Mouse (Mus musculus): ENCODE data around the gene Gsta3. TPM values are rescaled to one million over a fixed set of nuclear protein-coding genes. Genes with fewer than 3 reads are reported as not detected.
"Not testable (repeated sequence)": the region's sequence is repeated elsewhere in the genome, so short reads cannot be mapped to it uniquely, and the experiment has no call there.

Gene Gsta3
- total RNA-seq, 2 experiments from 2014 or later, result 1.6 to 1.7 TPM

DNA sequence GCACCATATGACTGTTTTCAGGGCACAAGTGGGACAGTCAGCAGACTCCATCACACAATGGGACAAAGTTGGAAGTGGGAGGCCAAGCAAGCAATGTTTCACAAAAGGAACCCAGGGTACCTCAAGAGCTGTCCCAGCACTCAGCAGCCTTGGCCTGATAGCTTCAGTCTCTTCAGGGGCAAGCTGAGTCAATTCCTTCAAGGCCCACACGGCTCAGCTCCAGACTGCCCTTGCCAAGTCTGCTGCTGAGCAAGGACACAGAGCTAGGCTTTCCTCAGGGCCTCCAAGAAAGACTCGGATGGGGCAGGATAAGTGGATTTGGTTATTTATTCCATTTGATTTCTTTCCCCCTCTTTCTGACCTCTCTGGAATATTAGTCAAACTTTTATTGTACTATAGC, 39.9 kb downstream of the Gsta3 start:
- no peak overlapping the region for H3K4me3 ChIP-seq
- intact Hi-C loops (cut with DNase I), result no loop called here
- TF ChIP-seq CTCF (IDR thresholded peaks at IDR 0.05), result no peak
- no peak overlapping the region for H3K27ac ChIP-seq
- no peak for DNase-seq (ENCODE audit: extremely low spot score in 1 of 2, low spot score in 2 of 2)

DNA sequence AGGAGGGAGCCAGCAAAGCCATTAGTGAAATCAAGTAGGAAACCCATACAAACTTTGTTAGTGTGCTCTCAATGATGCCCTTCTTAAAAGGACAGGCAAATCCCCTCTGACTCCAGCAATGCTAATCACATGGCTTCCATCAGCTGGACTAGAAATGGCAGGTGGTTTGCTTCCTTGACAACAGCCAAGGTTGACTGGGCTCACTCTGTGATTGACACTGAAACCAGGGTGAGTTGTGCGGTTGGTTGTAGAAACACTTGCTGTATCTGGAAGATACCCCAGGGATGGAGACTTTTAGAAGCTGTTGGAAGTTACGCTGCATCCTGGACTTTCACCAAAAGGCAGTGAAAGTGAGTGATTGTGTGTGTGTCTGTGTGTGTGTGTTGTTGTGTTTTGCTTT, 44.3 kb downstream of the Gsta3 start:
- DNase-seq (ENCODE audit: extremely low spot score in 1 of 2, low spot score in 2 of 2); H3K4me3 ChIP-seq; intact Hi-C loops (cut with DNase I); H3K27ac ChIP-seq: not testable (repeated sequence)

DNA sequence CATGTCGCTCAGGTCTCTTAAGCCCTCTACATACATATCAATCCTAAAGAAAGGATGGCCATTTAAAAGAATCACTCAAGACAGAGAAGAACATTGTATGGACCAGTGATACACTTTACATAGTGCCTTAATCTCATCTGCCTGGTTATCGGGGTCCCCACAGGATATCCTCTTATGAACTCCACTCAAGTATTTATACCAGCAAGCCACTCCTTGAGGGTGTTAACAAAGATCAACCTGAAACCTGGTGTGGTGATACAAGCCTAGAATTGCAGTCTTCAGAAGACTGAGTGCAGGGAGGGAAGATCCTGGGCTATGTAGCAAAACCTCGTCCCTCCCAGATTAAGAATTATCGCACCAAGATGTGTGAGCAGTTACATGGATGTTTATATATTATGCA, 51.0 kb downstream of the Gsta3 start:
- TF ChIP-seq CTCF (IDR thresholded peaks at IDR 0.05), result no peak
- intact Hi-C loops (cut with DNase I), result no loop called here
- no peak for DNase-seq (ENCODE audit: extremely low spot score in 1 of 2, low spot score in 2 of 2)
- no peak overlapping the region for H3K4me3 ChIP-seq
- H3K27ac ChIP-seq, result no peak overlapping the region

DNA sequence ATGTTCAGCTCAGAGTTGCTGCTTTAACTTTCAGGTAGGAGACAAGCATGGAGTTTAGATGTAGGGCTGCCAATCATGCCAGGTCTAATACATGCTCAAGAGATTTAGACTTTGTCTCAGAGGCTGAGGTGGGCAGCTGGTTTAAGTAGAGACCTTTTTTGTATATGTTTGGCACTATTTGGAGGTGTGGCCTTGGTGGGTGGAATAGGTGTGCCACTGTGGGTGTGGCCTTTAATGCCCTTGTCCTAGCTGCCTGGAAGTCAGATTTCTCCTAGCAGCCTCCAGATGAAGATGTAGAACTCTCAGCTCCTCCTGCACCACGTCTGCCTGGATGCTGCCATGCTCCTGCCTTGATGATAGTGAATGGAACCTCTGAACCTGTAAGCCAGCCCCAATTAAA, 52.2 kb downstream of the Gsta3 start:
- no peak for TF ChIP-seq CTCF (IDR thresholded peaks at IDR 0.05)
- intact Hi-C loops (cut with DNase I), result no loop called here
- no peak for DNase-seq (ENCODE audit: extremely low spot score in 1 of 2, low spot score in 2 of 2)
- no peak overlapping the region for H3K27ac ChIP-seq
- H3K4me3 ChIP-seq, result no peak overlapping the region

DNA sequence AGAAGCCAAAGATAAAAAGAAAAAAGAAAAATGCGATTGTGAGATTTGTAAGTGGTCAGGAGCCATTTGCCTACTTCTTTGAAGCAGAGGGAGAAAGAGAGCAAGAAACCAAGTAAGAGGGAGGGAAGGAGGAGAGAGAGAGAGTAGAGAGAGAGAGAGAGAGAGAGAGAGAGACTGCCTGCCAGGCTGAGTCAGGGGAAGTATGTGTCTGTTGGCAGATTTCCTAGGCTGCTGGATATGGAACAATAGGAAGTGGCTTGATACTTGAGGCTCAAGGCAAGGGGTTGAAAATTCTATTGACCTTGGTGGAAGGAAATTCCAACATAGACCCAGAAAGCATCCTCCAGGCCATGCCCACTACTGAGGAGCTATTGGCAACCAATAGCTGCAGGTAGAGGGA, 55.8 kb downstream of the Gsta3 start:
- H3K4me3 ChIP-seq, result no peak overlapping the region
- intact Hi-C loops (cut with DNase I), result no loop called here
- H3K27ac ChIP-seq, result no peak overlapping the region
- DNase-seq (ENCODE audit: extremely low spot score in 1 of 2, low spot score in 2 of 2), result no peak
- TF ChIP-seq CTCF (IDR thresholded peaks at IDR 0.05), result no peak

DNA sequence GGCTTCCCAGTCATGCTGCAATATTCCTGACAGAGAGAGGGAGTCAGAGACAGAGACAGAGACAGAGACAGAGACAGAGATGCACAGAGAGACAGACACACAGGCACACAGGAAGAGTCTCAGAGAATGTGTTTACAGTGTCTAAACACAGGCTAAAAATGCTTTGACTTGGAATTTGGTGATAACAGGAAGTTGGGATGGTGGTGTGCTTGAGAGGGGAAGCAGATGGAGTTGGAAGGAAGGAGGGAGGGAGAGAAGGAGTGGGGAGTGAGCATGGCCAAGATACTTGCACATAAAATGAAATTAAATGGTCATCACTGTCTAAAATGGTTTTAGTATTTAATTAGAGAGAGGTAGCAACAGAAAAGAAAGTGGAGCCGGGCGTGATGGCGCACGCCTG, 57.7 kb downstream of the Gsta3 start:
- Histone ChIP-seq H3K4me3 (no peak overlapping the region), H3K27ac (no peak overlapping the region)
- no peak for DNase-seq (ENCODE audit: extremely low spot score in 1 of 2, low spot score in 2 of 2)
- intact Hi-C loops (cut with DNase I), result no loop called here
- TF ChIP-seq CTCF (IDR thresholded peaks at IDR 0.05), result no peak

DNA sequence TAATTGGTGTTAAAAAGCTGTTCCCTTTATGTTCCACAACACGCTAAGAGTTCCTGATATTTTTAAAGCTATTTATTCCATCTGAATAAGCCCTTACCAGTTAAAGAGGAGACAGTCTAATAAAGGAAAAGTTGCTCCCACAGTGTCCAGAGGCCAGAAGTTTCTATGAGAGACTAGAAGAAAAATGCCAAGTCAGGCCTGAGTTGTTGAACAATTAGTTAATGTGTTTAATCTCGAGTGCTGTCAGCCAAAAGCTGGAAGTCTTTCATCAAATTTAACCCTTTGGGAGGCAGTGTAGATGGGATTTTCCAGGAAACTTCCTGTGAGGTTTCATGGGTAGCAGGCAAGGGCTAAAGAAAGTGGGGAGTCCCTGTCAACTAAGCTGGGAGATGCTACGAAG, 59.4 kb downstream of the Gsta3 start:
- no peak for DNase-seq (ENCODE audit: extremely low spot score in 1 of 2, low spot score in 2 of 2)
- no peak for TF ChIP-seq CTCF (IDR thresholded peaks at IDR 0.05)
- intact Hi-C loops (cut with DNase I), result no loop called here
- Histone ChIP-seq H3K27ac (no peak overlapping the region), H3K4me3 (no peak overlapping the region)

DNA sequence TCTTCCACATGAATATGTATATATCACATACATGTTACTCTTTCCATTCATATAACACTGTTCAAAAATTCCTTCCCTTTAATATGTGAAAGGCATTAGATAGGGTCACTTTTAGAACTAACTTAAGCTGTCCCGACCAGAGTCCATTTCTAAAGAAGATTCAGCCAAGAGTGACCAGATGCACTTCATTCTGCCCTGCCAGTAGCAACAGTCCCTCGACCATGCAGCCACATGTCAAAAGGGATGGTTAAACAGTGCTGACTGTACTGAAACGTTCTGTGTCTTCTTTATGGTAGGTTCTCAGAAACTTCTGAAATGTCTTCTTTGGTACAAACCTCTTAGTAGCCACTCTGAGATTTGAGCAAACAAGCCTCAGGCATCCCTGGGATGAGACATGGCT, 61.3 kb downstream of the Gsta3 start:
- intact Hi-C loops (cut with DNase I), result no loop called here
- no peak overlapping the region for H3K4me3 ChIP-seq
- TF ChIP-seq CTCF (IDR thresholded peaks at IDR 0.05), result no peak
- no peak for DNase-seq (ENCODE audit: extremely low spot score in 1 of 2, low spot score in 2 of 2)
- no peak overlapping the region for H3K27ac ChIP-seq

DNA sequence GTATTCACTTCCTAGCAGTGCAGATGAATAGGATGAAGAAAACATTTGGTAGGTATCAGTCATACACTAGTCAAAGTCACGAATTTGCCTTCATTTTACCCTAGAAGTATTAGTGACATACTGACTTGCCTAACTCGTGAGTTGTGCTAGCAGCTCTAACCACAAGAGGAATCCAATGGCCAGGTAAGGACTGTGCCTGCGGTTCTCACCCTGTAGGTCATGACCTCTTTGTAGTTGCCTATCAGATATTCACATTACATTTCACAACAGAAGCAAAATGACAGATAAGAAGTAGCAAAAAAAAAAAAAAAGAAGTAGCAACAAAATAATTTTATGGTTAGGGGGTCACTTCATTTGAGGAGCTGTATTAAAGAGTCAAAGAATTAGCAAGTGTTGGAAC, 63.8 kb downstream of the Gsta3 start:
- intact Hi-C loops (cut with DNase I), result no loop called here
- no peak overlapping the region for H3K4me3 ChIP-seq
- no peak overlapping the region for H3K27ac ChIP-seq
- no peak for DNase-seq (ENCODE audit: extremely low spot score in 1 of 2, low spot score in 2 of 2)
- no peak for TF ChIP-seq CTCF (IDR thresholded peaks at IDR 0.05)

DNA sequence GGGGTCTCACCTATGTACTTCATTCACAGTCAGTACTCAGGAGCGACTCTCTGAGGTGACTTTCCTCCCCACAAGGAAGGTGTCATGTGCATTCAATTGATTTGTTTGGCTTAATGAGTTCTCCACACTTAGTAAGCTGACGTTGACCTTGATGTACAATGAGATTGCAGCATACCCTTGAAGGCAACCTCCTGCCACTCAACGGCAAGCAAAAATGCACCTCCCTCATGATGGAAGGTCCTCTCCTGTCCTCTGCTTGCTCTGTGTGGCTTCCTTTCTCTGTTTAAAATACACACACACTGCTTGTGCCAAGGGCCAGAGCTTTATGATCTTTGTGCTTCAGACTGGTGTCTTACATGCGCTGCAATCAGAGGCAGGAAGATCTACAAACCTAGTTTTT, 64.3 kb downstream of the Gsta3 start:
- Histone ChIP-seq H3K27ac (no peak overlapping the region), H3K4me3 (no peak overlapping the region)
- intact Hi-C loops (cut with DNase I), result no loop called here
- no peak for TF ChIP-seq CTCF (IDR thresholded peaks at IDR 0.05)
- DNase-seq (ENCODE audit: extremely low spot score in 1 of 2, low spot score in 2 of 2), result no peak

DNA sequence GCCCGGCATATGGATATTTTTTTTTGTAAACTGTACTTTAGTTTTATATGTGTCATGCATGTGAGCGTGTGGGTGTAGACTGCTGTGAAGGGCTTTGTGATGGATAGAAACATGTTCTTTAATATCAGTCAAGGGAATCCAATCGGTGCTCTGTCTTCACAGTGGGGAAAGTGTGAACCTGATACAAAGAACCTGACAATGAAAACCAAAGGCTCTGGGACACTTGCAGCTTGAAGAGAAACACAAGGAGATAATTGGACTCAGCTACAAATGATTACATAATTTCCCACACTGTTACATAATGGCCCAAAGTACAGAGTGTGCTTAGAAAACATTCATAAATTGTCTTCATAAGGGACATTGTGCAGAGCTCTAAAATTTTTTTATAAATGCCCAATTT, 65.1 kb downstream of the Gsta3 start:
- Histone ChIP-seq H3K27ac (no peak overlapping the region), H3K4me3 (no peak overlapping the region)
- no peak for TF ChIP-seq CTCF (IDR thresholded peaks at IDR 0.05)
- no peak for DNase-seq (ENCODE audit: extremely low spot score in 1 of 2, low spot score in 2 of 2)
- intact Hi-C loops (cut with DNase I), result no loop called here

DNA sequence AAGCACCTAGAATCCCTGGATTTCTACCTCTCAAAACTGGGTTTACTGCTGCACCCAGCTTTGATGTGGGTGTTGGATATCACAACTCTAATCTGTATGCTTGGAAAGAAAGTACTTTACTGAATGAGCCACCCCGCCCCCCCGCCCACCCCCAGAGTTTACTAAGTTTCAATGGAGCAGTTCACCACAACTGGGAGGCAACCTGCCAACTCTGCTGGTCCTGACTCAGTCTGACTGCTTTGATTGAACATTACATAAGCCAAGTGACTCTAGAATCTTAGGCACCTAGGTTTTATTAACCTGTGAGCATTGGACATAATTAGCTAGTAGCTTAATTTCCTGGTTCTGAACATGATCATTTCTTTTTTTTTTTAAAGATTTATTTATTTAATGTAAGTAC, 73.9 kb downstream of the Gsta3 start:
- no peak for DNase-seq (ENCODE audit: extremely low spot score in 1 of 2, low spot score in 2 of 2)
- intact Hi-C loops (cut with DNase I), result no loop called here
- no peak overlapping the region for H3K27ac ChIP-seq
- no peak overlapping the region for H3K4me3 ChIP-seq
- no peak for TF ChIP-seq CTCF (IDR thresholded peaks at IDR 0.05)

Other genes starting within 250 kb of the Gsta3 start
- 1 to 10 TPM; 1.0 to 1.3 TPM for gene Tram2, start 161.4 kb upstream of the Gsta3 start, total RNA-seq (2021)
- gene Tmem14a, start 22.0 kb upstream of the Gsta3 start, total RNA-seq (2021), result 10 to 100 TPM; 46.6 to 47.4 TPM
- gene Khdc1a, start 109.1 kb downstream of the Gsta3 start, total RNA-seq (2021), result not detected
- gene Khdc1c, start 127.7 kb downstream of the Gsta3 start, total RNA-seq (2021), result not detected
- not detected for gene Khdc1b, start 143.0 kb downstream of the Gsta3 start, total RNA-seq (2021)